Mouse (Mus musculus) left cerebral cortex, postnatal 14 days (tissue): ENCODE results near the gene Cuedc1. TPM values are rescaled to one million over a fixed set of nuclear protein-coding genes. Genes with fewer than 3 reads are reported as not detected.

Source experiments
- DNase-seq, 2 experiments: peaks; one replicate each; pipeline ENCODE4 v3.0.0; 2021 to 2022; ENCODE audit warnings: low spot score in 2 of 2, mixed read lengths in 1 of 2
- intact Hi-C: fragments of 180-260 bp; cut with DNase I; formaldehyde crosslinking; loops from one replicate; pipeline ENCODE4 v1.15.1; 2025
- total RNA-seq, 2 experiments: library from RNA; stranded (reverse); gene quantifications; 2 replicates each; pipeline ENCODE4 v1.2.3; 2021

Cuedc1 gene
- total RNA-seq, 2 experiments from 2014 or later = 28.2 TPM

DNA sequence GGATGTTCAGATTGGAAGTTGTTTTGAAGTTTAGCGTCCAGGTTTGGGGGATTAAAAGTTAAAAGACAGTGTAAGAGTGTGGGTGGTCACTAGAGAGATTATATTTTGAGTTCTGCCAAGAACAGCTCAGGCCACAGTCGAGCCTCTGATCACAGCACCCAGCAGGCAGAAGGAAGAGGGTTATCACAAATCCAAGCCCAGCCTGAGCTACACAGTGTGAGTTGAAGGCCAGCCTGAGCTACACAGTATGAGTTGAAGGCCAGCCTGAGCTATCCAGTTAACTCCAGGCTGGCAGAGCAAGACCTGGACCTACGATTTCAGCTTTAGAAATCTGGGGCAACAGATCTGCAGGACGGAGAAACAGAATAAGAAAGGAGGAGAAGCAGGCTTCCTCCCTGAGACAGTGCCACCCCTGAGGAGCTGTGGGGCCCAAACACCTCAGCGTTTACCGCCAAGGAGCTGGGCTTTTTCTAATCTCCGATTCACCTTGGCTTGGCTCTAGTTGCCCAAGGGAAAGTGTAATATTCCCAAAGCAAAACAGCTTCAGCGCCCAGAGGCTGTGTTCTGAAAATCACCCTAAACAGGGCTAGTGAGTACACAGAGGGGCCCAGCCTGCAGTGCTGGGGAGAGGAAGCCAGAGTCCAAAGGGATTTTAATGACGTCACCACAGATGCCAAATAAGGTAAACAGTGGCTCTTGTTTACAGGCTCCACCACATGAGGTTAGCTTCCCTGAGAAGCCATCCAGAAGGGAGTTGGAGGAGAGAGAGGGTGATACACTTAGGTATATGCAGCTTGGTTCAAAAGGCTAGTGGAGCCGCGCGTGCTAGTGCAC is 143.8 kb downstream of the Cuedc1 start:
- no peak for DNase-seq
- intact Hi-C loops = no loop called here

Other genes with a start within 250 kb of the Cuedc1 start
- gene Mks1, start 244.8 kb upstream of the Cuedc1 start, total RNA-seq = 1 to 10 TPM; 5.3 to 5.6 TPM
- gene Epx, start 222.5 kb upstream of the Cuedc1 start, total RNA-seq = under 1 TPM; 0.13 to 0.55 TPM
- gene Olfr462, start 205.8 kb upstream of the Cuedc1 start, total RNA-seq = not detected
- not detected for gene Olfr463, start 200.7 kb upstream of the Cuedc1 start, total RNA-seq
- 1 to 10 TPM in 1 of 2 experiments, under 1 TPM in 1; 0.66 to 1.3 TPM for gene Olfr464, start 177.1 kb upstream of the Cuedc1 start, total RNA-seq
- gene Dynll2, start 110.5 kb upstream of the Cuedc1 start, total RNA-seq = 100 to 1,000 TPM; 424 to 478 TPM
- gene Srsf1, start 50.7 kb upstream of the Cuedc1 start, total RNA-seq = 100 to 1,000 TPM; 171 to 177 TPM
- 10 to 100 TPM; 24.4 to 25.3 TPM for gene Vezf1, start 29.8 kb upstream of the Cuedc1 start, total RNA-seq
- gene Mrps23, start 106.3 kb downstream of the Cuedc1 start, total RNA-seq = 10 to 100 TPM; 68.6 to 75.4 TPM
- not detected for gene Ccdc182, start 196.0 kb downstream of the Cuedc1 start, total RNA-seq